Mouse (Mus musculus) intestine, embryonic 14.5 days (tissue): ENCODE measurements around the gene Sh3tc1. TPM values are rescaled to one million over a fixed set of nuclear protein-coding genes. Genes with fewer than 3 reads are reported as not detected.
A peak's percentile ranks its signal among the peaks of the same experiment; 100 is the strongest.

Source experiments
- ATAC-seq: fragments of 200-750 bp; cut with Nextera tagmentation; replicated peaks from 2 replicates; pipeline ENCODE4 v1.8.0; 2017; ENCODE audit warnings: low read depth, moderate number of reproducible peaks, moderate TSS enrichment, moderate library complexity; ENCODE audit not compliant: low FRiP score, low TSS enrichment
- DNase-seq: peaks from one replicate; pipeline ENCODE4 v3.0.0-alpha.2; 2018; ENCODE audit warnings: low spot score
- H3K27ac ChIP-seq: fragments of 300-500 bp; sonication (generic); 2 replicates; pipeline ENCODE4 v1.5.1; 2014; ENCODE audit warnings: low read depth, mild to moderate bottlenecking, control low read depth
- H3K27me3 ChIP-seq: fragments of 300-500 bp; sonication (generic); replicated peaks from 2 replicates; pipeline ENCODE4 v1.6.1; 2014; ENCODE audit warnings: low read length, control low read depth; ENCODE audit not compliant: control insufficient read depth, insufficient read depth
- H3K36me3 ChIP-seq: fragments of 300-500 bp; sonication (generic); 2 replicates; pipeline ENCODE4 v1.6.1; 2014; ENCODE audit warnings: low read length, control low read depth; ENCODE audit not compliant: control insufficient read depth, insufficient read depth
- H3K4me1 ChIP-seq: fragments of 300-500 bp; sonication (generic); replicated peaks from 2 replicates; pipeline ENCODE4 v1.6.1; 2014; ENCODE audit warnings: low read length, control low read depth, mixed read lengths; ENCODE audit not compliant: control insufficient read depth, insufficient read depth
- H3K4me2 ChIP-seq: fragments of 300-500 bp; sonication (generic); 2 replicates; pipeline ENCODE4 v1.6.1; 2014; ENCODE audit warnings: low read length
- H3K4me3 ChIP-seq: fragments of 300-500 bp; sonication (generic); 2 replicates; pipeline ENCODE4 v1.5.1; 2014; ENCODE audit warnings: low read depth, low read length, control low read depth, mixed read lengths
- H3K9ac ChIP-seq: fragments of 300-500 bp; sonication (generic); 2 replicates; pipeline ENCODE4 v1.6.1; 2014; ENCODE audit warnings: mild to moderate bottlenecking, low read length
- H3K9me3 ChIP-seq: fragments of 300-500 bp; sonication (generic); 2 replicates; pipeline ENCODE4 v1.6.1; 2016; ENCODE audit warnings: low read length, control low read depth; ENCODE audit not compliant: control insufficient read depth
- WGBS: fragments of 180-500 bp; shearing (Covaris S2); extraction: QIAGEN DNeasy Blood & Tissue Kit; methylation state at CpG from one replicate; pipeline ENCODE4 v1.1.7; 2014; 5-methylcytosine and 5-hydroxymethylcytosine counted together
- polyA plus RNA-seq: library from polyadenylated mRNA; unstranded; fragments of >200 nt; fragmentation: Nextera tagmentation; extraction: Ambion mirVana; gene quantifications from 2 replicates; pipeline ENCODE4 v1.2.1, GENCODE M21; 2014

Sh3tc1 gene
- polyA plus RNA-seq, 1 experiment from 2014 or later = 10.1 TPM

GRCm38 (mm10) chr5:35733523-35733922 lies 6.3 kb downstream of the Sh3tc1 start:
- no peak for ATAC-seq
- Histone ChIP-seq H3K4me2 (no peak overlapping the region), H3K27me3 (no peaks in the 10 kb centered on the region), H3K9me3 (no peaks in the 10 kb centered on the region), H3K4me3 (no peak overlapping the region), H3K9ac (no peak overlapping the region), H3K4me1 (peaks cover 22% of the 10 kb centered on the region), H3K27ac (no peak overlapping the region), H3K36me3 (no peaks in the 10 kb centered on the region)
- 74% methylated on average over 2 of the region's 2 CpGs for WGBS
- no peak for DNase-seq

GRCm38 (mm10) chr5:35731006-35731405 lies 8.8 kb downstream of the Sh3tc1 start:
- no peak overlapping the region for H3K27ac ChIP-seq
- WGBS = 87% methylated on average over 4 of the region's 4 CpGs
- no peak for ATAC-seq
- no peaks in the 10 kb centered on the region for H3K36me3 ChIP-seq
- DNase-seq = no peak
- no peaks in the 10 kb centered on the region for H3K9me3 ChIP-seq
- peaks cover 12% of the 10 kb centered on the region for H3K4me1 ChIP-seq
- H3K27me3 ChIP-seq = no peaks in the 10 kb centered on the region
- no peak overlapping the region for H3K4me3 ChIP-seq
- H3K4me2 ChIP-seq = no peak overlapping the region
- H3K9ac ChIP-seq = no peak overlapping the region

- no peaks in the 10 kb centered on the region for H3K9me3 ChIP-seq
- no peak for ATAC-seq
- H3K27me3 ChIP-seq = no peaks in the 10 kb centered on the region
- H3K4me2 ChIP-seq = no peak overlapping the region
- H3K9ac ChIP-seq = no peak overlapping the region
- no peak overlapping the region for H3K4me3 ChIP-seq
- H3K27ac ChIP-seq = no peak overlapping the region
- DNase-seq = no peak
- peaks cover 12% of the 10 kb centered on the region for H3K4me1 ChIP-seq
- H3K36me3 ChIP-seq = no peaks in the 10 kb centered on the region
- WGBS = 64% methylated on average over 1 of the region's 1 CpGs
Observed at GRCm38 (mm10) chr5:35730552-35730951, 9.2 kb downstream of the Sh3tc1 start.

- H3K36me3 ChIP-seq = no peaks in the 10 kb centered on the region
- no peak for DNase-seq
- 73% methylated on average over 3 of the region's 3 CpGs for WGBS
- peak overlapping the region; percentile 67; the same call in 1 of the 2 replicates for H3K27ac ChIP-seq
- H3K9me3 ChIP-seq = no peaks in the 10 kb centered on the region
- no peak for ATAC-seq
- peaks cover 12% of the 10 kb centered on the region for H3K4me1 ChIP-seq
- H3K4me3 ChIP-seq = no peak overlapping the region
- no peak overlapping the region for H3K9ac ChIP-seq
- no peaks in the 10 kb centered on the region for H3K27me3 ChIP-seq
- no peak overlapping the region for H3K4me2 ChIP-seq
Observed at GRCm38 (mm10) chr5:35729844-35730243, 9.9 kb downstream of the Sh3tc1 start.

- peak overlapping the region; percentile 16; the same call in 1 of the 2 replicates for H3K4me3 ChIP-seq
- peak overlapping the region; percentile 8; the same call in 1 of the 2 replicates for H3K9ac ChIP-seq
- H3K27me3 ChIP-seq = no peaks in the 10 kb centered on the region
- H3K27ac ChIP-seq = peak overlapping the region; percentile 67
- H3K36me3 ChIP-seq = no peaks in the 10 kb centered on the region
- WGBS = 37% methylated on average over 11 of the region's 11 CpGs
- peak; percentile 65 for DNase-seq
- no peaks in the 10 kb centered on the region for H3K9me3 ChIP-seq
- peaks cover 12% of the 10 kb centered on the region for H3K4me1 ChIP-seq
- ATAC-seq = peak; percentile 81
- H3K4me2 ChIP-seq = peak overlapping the region; percentile 16; the same call in 1 of the 2 replicates
Observed at GRCm38 (mm10) chr5:35728957-35729460, 10.8 kb downstream of the Sh3tc1 start.

- H3K4me1 ChIP-seq = peaks cover 12% of the 10 kb centered on the region
- H3K36me3 ChIP-seq = no peaks in the 10 kb centered on the region
- 85% methylated on average over 12 of the region's 12 CpGs for WGBS
- no peaks in the 10 kb centered on the region for H3K9me3 ChIP-seq
- no peak for DNase-seq
- peak overlapping the region; percentile 67; the same call in 1 of the 2 replicates for H3K27ac ChIP-seq
- H3K4me2 ChIP-seq = peak overlapping the region; percentile 24
- H3K4me3 ChIP-seq = peak overlapping the region; percentile 16
- ATAC-seq = no peak
- no peaks in the 10 kb centered on the region for H3K27me3 ChIP-seq
- H3K9ac ChIP-seq = peak overlapping the region; percentile 8; the same call in 1 of the 2 replicates
Observed at GRCm38 (mm10) chr5:35728344-35728956, 11.3 kb downstream of the Sh3tc1 start.

- peaks cover 18% of the 10 kb centered on the region for H3K4me1 ChIP-seq
- no peak overlapping the region for H3K4me2 ChIP-seq
- DNase-seq = no peak
- no peak for ATAC-seq
- H3K4me3 ChIP-seq = no peak overlapping the region
- no peaks in the 10 kb centered on the region for H3K27me3 ChIP-seq
- H3K27ac ChIP-seq = no peak overlapping the region
- H3K36me3 ChIP-seq = no peaks in the 10 kb centered on the region
- 94% methylated on average over 5 of the region's 5 CpGs for WGBS
- H3K9me3 ChIP-seq = no peaks in the 10 kb centered on the region
- H3K9ac ChIP-seq = no peak overlapping the region
Observed at GRCm38 (mm10) chr5:35727447-35727846, 12.3 kb downstream of the Sh3tc1 start.

- no peak overlapping the region for H3K4me3 ChIP-seq
- no peak overlapping the region for H3K4me2 ChIP-seq
- H3K36me3 ChIP-seq = no peaks in the 10 kb centered on the region
- 75% methylated on average over 3 of the region's 3 CpGs for WGBS
- DNase-seq = no peak
- ATAC-seq = no peak
- no peaks in the 10 kb centered on the region for H3K27me3 ChIP-seq
- H3K9me3 ChIP-seq = no peaks in the 10 kb centered on the region
- peaks cover 19% of the 10 kb centered on the region for H3K4me1 ChIP-seq
- no peak overlapping the region for H3K9ac ChIP-seq
- H3K27ac ChIP-seq = no peak overlapping the region
Observed at GRCm38 (mm10) chr5:35725840-35726239, 13.9 kb downstream of the Sh3tc1 start.

GRCm38 (mm10) chr5:35723900-35724299 lies 15.9 kb downstream of the Sh3tc1 start:
- DNase-seq = no peak
- H3K4me3 ChIP-seq = no peak overlapping the region
- WGBS = 77% methylated on average over 5 of the region's 5 CpGs
- no peak overlapping the region for H3K4me2 ChIP-seq
- no peak for ATAC-seq
- no peaks in the 10 kb centered on the region for H3K9me3 ChIP-seq
- no peaks in the 10 kb centered on the region for H3K36me3 ChIP-seq
- no peak overlapping the region for H3K27ac ChIP-seq
- H3K9ac ChIP-seq = no peak overlapping the region
- H3K27me3 ChIP-seq = no peaks in the 10 kb centered on the region
- peaks cover 31% of the 10 kb centered on the region for H3K4me1 ChIP-seq
